Mouse (Mus musculus): ENCODE measurements around the gene Trim40.
A peak's percentile ranks its signal among the peaks of the same experiment; 100 is the strongest.

Trim40 gene

GRCm38 (mm10) chr17:36890073-36890903 lies at the start of gene Trim40:
Trim40 (minus strand) TSS chr17:36890123.
- no peak for DNase-seq

- DNase-seq: no peak
These were observed 48.1 kb upstream of the Trim40 start for GRCm38 (mm10) chr17:36938056-36938455.

GRCm38 (mm10) chr17:36931806-36932205 lies 41.9 kb upstream of the Trim40 start:
- no peak for DNase-seq

DNA sequence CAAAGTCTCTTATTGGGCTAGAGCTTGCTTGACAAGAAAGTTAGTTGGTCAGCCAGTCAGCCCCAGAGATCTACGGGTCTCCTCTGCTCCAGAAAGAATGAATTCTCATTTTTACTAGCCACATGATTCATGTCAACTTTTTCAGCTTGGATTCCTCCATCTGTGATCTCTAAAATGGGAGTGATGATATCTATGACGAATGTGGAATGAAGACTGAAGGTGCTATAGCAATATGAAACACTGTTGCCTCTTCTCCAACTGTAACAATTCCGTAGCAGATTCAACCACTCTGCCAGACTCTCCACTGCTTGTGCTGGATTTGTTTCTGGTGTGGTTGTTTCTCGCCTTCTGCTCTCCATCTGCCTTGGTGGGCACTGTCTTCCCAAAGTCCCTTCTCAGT lies 41.2 kb upstream of the Trim40 start:
- no peak for DNase-seq

DNA sequence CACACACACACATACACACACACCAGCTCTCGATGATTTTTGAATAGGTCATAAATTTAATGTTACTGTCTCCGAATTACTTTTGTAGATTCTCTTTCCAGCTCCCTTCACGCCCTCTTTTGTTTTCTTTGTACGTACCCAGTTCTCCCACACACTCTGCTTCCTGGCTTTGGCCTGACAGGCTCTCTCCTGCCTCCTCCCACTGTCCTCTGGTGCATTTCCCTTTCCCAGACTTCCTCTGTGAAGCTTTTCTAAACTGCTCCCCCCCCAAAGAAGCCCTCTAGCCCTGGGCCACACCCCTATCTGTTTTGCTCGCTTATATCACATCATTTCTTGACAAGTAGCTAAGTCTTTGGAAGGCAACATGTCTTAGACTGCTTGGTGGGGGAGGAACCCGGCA lies 40.3 kb upstream of the Trim40 start:
- DNase-seq: no peak

- DNase-seq: no peak
These were observed 39.5 kb upstream of the Trim40 start for GRCm38 (mm10) chr17:36929236-36929932.

DNA sequence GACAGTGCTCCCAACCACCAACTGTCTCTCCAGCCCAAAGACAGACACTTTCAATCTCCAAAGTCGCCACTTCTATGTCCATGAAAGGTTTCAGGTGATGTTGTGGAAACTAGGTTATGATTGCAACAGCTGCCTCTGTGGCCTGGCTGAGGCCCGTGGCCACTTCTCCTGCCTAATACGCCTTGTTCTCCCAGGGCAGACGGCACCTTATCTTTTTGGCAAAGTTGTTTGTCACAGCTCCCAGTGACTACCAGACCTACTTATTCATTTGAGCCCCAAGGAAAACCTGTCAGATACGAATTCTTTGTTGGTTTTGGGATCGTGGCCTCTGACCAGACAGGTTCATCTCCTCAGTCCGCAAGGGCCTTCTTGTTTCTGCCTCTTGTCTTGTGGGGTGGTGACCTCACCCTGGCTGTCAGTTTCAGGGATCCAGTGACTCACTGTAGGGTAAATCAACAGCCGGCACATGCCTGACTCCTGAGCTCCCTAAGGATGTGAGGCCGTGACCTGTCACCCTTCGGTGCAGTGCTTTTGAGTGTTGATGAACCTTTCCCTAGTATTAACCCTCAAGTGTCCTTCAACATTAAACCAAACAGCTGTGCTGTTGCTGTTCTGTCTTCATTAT lies 37.7 kb upstream of the Trim40 start:
- no peak for DNase-seq

GRCm38 (mm10) chr17:36923491-36923890 lies 33.6 kb upstream of the Trim40 start:
- no peak for DNase-seq

- DNase-seq: no peak
These were observed 32.8 kb upstream of the Trim40 start for GRCm38 (mm10) chr17:36922715-36923114.

- no peak for DNase-seq
These were observed 30.3 kb upstream of the Trim40 start for GRCm38 (mm10) chr17:36920239-36920638.

- DNase-seq: peak; percentile 31
These were observed 25.2 kb upstream of the Trim40 start for GRCm38 (mm10) chr17:36915076-36915475.

DNA sequence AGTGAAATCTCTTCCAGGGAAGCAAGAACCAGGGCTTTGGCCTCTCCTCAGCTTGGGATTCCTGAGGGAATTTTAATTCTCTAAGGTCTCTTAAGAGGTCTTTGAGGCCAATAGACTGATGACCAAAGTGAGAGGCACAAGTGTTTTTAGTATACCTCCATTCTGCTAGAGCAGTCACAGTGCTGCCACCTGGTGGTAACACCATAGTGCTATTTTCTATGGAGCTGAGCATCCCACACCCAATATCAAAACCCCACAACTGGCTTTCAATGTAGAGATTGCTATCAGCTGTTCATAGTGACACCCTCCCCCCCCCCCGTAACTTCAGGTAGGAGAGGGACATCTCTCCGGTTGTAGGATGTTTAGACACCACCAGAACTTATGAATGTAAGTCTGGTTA lies 24.2 kb upstream of the Trim40 start:
- peak; percentile 59 for DNase-seq

DNA sequence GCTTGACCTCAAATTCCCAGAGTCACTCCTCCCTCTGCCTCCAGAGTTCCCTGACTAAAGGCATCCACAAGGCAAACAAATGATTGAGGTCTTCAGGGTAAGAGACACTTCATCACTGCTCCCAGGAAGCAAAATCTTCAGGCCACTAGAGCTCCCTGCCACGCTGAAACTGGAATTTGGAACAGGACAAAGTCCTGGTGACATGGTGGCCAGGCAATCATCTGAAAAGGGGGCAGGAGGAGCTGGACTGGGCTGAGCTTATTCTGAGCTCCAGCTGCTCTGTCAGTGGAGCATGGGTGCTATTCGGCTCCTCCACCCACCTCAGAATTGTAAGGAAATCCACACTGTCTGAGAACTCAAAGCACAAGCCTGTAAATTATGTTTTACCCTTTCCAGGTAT lies 22.1 kb upstream of the Trim40 start:
- DNase-seq: no peak

- no peak for DNase-seq
These were observed 19.9 kb upstream of the Trim40 start for GRCm38 (mm10) chr17:36909802-36910201.

DNA sequence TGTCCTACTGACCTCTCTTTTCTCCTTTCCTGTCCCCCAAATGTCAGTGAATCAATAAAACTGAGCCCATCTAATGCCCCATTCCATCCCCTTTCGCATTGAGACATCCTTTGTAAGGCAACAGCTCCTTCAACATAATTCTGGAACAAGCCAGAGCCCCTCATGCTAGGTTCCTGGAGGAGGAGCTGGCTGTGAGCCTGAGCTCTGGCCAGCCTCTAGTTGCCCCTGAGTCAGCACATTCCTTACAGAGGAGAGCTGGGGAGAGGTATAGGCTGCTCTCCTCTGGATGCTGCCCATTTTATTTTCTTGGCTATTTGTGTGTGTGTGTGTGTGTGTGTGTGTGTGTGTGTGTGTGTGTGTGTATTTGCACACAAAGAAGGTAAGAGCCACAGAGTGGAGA lies 18.3 kb upstream of the Trim40 start:
- DNase-seq: no peak

DNA sequence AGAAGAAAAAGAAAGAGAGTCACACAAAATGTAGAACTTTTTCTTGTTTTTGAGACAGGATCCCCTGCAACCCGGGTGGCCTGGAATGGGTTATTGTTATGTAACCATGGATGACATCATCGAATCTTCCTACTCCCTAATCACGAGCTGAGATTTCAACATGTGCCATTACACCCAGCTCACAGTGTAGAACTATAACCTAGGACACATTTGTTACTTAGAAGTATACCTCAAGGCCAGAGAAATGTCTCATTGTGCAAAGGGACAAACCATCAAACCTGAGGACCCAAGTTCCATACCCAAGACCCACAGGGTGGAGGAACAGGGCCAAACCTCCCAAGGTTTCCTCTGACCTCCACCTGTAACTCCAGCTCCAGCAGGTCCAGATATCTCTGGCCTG lies 13.7 kb upstream of the Trim40 start:
- no peak for DNase-seq

DNA sequence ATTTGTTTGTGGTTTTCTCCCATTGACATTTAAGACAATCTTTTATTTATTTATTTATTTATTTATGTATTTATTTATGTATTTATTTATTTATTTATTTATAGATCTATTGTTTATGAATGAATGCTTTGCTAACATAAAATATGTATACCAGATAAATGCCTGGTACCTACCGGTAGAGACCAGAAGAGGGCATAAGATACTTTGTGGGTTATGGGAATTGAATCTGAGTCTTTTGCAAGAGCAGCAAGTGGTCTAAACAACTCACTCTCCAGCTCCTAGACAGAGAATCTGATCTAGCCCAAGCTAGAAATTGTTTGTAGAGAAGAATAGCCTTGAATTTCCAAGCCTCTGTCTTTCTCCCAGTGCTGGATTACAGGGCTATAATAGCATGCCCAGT lies 10.8 kb upstream of the Trim40 start:
- DNase-seq: no peak

DNA sequence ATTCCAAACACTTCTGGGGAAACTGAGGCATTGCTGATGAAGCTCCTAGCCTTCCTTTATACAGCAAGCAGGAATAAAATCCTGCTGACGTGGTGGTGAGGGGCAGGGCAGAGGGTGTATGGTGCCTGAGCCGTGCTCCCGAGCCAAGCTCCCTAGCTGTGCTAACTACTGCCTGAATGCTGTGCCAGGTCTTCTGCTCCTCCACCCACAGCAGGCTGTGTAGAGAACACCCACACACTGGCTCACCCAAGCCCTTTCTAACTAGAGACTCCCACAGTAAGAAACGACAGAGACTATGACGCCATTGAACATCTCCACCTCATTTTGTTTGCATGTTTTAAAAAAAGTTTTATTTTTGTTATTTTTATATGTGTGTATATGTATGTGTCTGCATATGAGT lies 10.1 kb upstream of the Trim40 start:
- DNase-seq: no peak

DNA sequence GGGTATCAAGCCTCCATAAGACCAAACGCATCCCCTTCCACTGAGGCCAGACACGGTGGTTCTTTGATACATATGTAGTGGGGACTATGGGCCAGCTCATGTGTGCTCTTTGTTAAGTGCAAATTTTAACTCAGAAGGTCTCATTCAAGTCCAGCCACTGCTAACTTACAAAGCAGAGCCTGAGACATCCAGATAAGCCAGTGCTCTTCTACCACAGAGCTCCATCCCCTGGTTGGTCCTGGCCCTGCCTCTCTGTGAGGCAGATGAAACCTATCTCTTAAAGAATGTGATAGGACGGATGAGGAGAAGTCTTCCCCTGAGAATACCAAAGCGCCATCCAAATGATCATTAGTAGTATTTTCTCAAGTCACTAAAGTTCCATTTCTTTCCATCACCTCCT lies 9.5 kb upstream of the Trim40 start:
- DNase-seq: no peak

DNA sequence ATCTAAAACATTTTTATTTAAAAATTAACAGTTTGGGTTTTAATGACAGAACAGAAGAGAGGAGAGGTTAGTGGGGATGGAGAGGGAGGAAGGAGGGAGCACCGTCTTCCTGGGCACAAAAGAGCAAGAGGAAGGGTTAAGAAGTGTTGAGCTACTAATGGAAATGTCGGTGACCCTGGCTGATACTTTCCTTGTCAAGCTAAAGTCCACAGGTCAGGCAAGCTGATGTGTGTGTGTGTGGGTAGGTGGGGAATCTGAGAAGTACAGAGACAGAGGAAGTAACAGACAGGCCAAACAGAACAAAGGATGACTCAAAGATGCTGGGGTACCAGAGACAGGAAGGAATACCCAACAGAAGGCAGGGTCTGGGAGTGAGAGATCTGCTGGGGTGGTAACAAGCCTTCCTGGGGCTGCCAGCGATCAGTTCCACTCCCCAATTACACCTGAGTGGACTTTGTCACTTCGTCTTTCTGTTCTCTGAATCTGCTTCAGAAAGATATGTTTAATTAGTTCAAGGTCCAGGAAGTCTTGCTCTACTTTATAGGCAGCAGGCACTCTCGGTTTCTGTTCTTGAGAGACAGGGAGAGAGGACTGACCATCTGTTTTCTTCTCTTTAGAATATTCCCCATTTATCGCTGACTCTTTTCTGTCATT lies 7.8 kb upstream of the Trim40 start, which contains the start of gene Trim31:
Trim31 (plus strand) TSS at position 567 of the 654 bp plus-strand sequence.
- DNase-seq: no peak

DNA sequence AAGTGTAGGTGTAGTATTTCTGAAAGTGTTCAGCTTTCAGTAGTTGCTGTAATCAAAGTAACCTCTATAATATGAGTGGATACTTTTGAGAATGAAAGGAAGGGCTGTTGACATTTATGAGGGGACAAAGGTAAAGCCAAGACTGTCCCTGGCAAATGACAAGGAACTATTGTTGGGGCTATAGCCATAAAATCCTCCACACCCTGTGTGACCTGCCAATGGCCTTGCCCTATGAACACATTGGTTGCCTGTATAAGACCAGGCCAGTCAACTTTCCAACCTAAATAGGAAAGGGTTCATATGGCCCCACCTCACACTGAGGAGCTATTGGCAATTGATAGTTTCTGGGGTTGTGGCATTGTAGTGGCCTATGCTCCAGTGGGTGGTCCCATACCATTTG lies 7.1 kb upstream of the Trim40 start:
- no peak for DNase-seq

DNA sequence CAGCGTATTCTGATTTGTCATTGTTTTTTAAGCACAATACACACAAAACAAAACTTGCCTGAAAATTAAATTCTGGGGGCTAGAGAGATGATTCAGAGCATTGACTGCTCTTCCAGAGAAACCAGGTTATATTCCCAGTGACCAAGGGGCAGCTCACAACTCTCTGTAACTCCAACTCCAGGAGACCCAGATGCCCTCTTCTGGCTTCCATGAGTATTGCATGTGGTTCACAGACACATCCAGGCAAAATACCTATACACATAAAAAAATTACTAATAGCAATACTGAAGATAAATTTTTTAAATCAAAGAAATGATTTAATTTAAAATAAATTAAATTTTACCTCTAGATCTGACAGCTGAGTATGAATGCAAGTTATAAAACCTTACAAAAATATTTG lies 6.7 kb upstream of the Trim40 start:
- DNase-seq: peak; percentile 12

DNA sequence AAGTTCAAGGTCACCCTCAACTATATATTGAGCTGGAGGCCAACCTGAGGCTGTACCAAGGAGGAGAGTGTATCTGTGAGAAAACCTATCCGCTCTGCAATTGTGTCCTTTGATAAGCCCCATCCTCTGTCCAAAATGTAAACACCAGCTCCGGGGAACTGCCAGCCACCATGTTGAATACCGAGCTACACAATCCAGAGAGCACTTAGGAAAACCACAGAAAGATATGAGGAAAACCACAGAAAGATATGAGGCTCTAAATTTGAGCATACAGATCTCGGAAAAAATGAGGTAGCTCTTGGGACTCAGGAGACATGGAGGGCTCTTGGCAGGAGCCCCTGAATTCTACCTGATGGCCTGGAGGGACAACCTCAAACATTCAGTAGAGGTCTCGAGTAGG lies 3.5 kb upstream of the Trim40 start:
- no peak for DNase-seq

All from cerebellum, adult 11 months (tissue).